Mouse (Mus musculus) c-Kit-positive CD71-negative TER-119-negative erythroid progenitor cells, embryonic 14.5 days (primary cell): ENCODE results near the gene Nrg4.
A peak's percentile ranks its signal among the peaks of the same experiment; 100 is the strongest.

Experiments
- DNase-seq: peaks from one replicate; pipeline ENCODE4 v3.0.0-alpha.2; 2013; ENCODE audit warnings: low read depth

Gene Nrg4

DNA sequence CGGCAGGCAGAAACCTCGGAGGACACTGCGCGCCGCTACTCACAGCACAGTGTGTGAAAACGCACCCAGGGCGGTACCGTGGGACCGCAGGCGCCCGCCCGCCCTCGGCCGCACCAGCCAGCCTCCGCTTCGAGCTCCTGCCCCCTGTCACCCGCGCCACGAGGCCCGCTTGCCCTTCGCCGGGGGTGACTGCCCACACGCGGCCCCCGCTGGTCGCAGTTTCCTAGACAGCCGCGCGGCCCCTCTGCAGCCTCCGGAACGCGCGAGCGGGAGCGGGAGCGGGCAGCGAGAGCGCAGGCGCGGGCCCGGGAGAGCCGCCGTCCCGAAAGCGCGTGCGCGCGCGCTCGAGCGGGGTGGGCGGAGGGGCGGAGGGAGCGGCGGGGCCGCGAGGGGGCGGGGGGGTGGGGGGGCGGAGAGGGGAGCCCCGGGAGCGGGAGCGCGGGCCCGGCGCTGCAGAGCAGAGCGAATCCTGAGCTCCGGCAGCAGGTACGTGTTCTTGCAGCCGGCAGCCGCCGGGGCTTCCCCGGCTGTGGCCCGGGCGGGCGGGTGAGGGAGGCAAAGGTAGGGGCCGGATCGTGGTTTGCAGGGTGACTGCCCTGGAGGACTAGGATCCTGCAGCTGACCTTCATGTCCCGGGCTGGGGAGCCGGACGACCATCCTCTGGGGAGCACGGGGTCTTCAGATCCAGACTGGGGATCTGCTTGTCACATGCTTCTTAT, at the start of gene Nrg4, which contains the start of gene Tmem266:
TSS of gene Nrg4 (minus strand) at position 330 of the 719 bp plus-strand sequence.
TSS of gene Tmem266 (plus strand) at position 399 of the 719 bp plus-strand sequence.
- DNase-seq, result peak; percentile 34

DNA sequence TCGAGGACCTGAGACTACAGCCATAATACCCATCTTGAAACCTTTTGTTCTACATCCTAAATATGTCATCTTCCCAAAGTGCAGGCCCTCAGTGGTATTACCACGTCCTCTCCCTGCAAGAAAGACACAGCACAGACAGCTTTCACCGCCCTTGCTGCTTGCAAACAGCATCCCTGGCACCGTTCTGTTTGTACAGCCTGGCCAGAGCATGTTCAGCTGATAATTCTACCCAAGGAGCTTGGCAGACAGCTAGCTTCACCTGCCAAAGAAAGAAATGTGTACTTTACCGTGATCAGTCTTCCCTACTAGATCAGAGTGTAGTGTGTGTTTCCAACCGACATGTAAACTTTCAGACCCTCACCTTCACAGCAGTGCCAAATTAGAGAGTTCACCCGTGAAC, 45.3 kb upstream of the Nrg4 start:
- no peak for DNase-seq

DNA sequence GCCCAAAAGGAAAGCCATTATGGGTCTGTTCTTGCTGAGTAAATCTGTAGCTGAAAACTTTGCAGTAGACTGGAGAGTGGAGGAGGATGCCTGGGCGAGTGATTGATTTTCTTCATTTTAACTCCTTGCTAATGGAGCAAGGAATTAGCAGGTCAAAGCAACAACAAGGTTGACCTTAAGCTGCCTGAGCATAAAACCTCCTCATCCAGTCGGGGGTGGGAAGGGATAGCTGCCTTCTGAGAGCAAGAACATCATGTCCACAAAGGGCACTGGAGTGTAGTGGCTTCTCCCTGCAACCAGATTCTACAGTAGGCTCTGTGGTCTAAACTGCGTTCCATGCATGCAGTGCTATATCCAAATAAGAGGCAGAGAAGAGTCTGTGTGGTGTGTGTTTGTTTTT, 41.4 kb upstream of the Nrg4 start:
- no peak for DNase-seq

DNA sequence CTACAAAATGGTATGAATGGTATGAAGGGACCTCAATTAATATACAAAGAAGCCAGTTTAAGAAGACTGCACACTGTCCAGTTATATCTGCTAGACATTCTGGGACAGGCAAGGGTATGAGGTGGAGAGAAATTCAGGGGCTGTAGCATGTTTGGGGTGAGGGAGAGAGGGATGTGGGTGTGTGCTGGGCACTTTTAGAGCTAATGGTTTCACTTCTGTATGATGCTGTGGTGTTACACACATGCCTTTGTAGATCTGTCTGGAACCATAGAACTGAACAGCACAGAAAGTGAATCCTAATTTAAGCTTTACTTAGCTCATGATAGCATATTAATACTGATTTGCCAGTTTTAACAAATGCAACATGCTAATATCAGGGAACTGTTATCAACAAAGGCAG, 37.1 kb upstream of the Nrg4 start:
- DNase-seq, result no peak

DNA sequence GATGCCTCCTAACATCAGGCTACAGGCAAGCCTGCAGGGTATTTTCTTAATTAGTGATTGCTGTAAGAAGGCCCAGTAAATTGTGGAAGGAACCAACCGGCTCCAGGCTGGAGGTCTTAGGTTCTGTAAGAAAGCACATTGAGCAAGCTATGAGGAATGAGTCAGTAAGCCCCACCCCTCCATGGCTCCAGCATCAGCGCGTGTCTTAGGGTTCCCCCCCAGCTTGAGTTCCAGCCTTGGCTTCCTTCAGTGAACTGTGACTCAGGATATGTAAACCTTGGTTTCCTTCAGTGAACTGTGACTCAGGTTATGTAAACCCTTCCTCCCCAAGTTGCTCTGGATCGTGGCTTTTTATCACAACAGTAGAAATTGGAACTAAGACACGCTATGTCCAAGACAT, 35.3 kb upstream of the Nrg4 start:
- DNase-seq, result no peak

DNA sequence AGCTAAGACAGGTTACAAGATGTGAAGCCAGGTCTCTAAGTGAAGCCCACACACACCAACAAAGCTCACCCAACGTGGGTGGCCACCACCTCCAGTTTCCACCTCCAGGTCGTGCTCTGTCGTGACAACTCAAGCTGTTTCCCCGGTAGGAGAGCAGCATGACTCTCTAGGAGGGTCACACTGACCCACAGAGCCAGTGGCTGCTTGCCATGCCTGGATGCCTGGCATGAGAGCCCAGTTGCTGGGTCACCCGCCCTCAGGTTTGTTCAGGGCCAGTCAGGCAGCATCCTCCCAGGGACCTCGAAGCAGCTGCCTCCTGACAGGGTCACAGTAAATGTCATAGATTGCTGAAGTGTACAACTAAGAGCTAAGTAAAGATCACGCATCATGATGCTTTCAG, 34.2 kb upstream of the Nrg4 start:
- DNase-seq, result no peak

DNA sequence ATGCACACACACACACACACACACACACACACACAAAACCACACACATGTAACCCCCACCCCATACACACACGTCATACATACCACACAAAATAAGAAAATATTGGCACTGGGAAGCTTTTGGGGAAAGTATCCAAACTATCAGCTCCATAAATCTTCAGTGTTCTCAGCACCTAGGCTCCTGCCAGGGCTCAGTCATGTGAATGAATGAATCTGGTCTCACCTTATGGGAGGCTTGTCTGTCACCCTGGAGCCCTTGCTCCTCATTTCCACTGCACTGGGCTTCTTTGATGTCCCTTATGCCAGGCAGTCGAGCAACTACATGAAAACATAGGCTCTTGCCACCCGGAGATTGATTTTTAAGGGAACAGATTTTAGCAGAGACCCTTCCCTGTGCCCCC, 33.7 kb upstream of the Nrg4 start:
- DNase-seq, result no peak

DNA sequence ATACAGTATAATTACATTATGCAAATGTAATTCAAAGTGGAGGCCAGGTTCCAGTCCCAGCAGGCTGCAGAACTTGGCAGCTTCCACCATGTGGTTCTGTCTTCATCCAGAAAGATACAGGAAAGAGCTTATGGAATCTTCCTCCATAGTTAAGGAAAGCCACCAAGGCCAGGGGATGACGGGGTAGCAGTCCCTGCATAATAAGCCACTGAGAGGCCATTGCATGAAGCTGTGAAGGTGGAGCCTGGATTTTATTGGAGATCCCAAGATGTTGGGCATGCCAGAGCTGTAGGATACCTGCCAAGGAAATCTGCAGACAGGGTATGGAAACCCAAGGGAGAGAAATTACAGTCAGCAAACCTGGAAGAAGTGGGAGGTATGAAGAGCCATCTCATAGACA, 30.5 kb upstream of the Nrg4 start:
- no peak for DNase-seq

DNA sequence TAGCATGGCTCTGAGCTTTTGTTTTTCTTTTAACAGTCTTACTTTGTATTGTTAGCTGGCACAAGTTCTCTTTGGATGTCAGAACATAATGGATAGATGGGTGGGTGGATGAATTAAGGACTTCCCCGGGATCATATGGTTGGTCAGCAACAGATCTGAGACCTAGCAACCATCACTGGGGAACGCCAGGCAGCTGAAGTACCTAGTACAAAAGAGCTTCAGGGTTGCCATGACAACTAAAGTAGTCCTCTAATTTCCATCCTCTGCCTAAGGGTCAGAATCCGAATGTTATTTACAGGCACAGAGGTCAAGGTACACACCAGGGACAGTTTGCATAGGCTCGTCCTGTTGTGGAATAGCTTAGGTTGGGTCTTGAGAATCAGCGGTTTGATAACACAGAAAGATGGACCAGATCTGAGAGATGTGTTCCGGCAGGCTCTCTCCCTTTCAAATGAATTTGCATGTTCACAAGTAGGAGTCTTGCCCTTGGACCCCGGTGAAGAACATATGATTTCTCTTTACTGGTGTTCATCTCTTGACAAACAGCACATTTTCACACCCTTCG, 28.7 kb upstream of the Nrg4 start:
- DNase-seq, result no peak

DNA sequence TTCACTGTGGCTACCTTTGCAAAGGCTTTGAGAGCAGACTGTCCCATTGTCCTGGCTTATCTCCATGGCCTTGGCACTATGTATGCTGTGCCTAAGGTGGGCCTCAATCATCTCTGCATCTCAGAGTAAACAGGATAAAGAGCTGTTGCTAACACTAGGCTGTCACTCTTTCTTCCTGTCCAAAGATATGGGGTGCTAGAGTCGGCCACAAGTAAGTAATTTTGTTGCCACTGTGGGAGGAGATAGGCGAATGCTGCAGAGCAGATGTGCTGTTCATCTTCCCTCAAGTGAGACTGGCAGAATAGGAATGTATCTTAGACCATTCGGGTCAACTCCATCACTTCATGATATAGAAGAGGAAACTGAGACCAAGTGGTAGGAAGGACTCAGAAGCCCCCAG, 28.0 kb upstream of the Nrg4 start:
- no peak for DNase-seq

DNA sequence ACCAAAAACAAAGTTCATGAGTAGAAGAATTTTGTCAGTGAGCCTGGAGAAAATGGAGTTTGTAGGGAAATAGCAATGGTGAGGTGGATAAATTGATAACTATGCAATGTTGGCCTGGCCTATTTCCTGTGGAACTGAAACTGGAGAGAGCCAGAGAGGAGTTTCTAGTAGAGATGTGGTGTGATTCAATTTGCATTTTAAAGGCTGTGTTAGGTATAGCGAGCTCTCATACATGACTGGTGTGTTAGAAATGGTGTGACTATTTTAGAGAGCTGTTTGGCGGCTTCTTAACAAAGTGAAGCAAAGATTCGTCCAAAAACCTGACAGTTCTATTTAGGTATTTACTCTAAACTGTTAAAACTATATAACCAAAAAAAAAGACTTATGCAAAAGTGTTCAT, 22.0 kb upstream of the Nrg4 start:
- DNase-seq, result no peak

DNA sequence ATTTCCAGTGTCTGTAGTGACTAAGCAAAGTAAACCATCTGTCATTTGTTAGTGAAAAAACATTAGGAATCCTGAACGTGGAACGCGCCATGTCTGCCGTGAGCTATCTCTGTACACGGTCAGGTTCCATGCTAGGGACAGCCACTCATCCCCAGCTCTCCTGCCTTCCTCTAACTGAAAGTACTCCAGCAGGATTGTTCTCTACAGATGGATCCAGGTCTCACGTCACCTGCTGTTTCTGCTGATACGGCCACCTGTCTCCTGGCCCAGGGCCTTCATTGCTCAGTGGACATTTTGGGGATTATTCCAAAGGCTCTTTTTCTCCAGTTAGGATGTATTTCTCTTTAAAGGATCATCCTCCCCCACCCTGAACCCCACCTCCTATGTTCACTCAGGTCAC, 18.7 kb upstream of the Nrg4 start:
- DNase-seq, result no peak

DNA sequence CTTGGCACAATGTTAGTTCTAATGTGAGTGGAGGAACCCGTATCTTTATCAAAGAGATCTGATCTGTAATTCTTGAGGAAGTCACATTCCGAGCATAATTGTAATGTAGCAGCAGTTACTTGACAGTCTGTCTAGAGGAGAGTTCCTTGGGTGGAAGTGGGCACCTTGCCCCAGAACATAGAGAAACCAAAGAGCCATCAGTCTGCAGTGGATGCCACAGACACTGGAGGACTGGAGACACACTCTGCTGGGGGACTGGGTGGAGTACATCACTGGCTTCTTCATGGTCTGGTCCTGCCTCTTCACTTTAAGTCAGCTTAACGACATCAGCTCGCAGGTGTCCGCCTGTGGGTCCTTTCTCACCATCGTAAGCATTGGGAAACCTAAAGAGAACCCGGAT, 17.5 kb upstream of the Nrg4 start:
- DNase-seq, result no peak

DNA sequence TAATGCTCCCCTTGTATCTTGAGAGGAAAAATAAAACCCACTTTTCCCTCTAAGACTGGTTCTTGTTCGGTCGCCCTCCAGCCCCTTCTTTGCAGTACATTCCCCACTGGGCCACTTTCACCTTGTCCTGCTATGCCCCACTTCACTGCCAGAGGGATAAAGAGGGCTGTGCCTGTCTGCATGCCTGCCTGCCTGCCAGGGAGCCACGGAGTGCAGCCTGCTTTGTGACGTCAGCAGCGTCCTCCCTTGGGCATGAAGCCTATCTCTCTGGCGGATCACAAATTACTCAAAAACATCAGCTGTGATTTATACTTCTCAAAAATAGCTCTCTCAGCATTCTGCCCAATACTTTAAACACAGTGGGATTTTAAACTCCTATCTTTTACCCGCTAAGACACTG, 6.3 kb upstream of the Nrg4 start:
- DNase-seq, result no peak

DNA sequence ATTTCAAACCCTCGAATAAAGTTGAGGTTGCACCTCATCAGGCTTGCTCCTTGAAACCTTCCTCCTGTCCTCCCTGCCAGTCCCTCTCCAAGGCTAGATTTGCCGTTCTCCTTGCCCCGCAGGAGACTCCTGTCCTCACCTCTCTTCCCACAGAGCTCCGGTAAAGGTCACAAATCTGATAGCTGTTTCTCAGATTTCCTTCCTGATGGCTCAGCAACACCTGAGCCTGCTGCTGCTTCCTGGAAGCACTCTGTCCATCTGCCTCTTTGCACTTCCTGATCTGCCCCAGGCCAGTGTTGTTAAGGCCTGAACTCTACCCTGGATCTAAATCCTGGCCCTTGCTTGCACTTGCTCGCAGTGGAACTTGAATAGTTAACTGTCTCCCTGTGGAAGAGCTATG, 5.8 kb upstream of the Nrg4 start:
- DNase-seq, result no peak

DNA sequence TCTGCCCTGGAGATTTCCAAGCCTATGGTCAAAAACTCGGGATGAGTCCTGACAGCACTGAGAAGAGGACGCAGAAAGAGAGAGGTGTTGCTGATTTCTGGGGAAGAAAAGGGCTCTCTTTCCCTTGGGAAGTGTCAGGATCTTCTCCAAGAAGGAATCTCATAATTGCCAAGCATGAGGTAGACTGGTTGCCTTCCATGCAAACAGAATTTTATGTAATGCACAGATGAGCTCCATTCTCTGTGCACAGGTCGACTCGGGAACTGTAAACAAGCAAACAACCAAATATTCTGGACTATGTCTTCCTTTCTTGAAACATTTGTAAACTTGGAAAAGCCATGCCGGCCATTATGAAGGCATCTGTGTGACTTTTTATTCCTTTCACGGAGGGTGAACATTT, 2.8 kb upstream of the Nrg4 start:
- DNase-seq, result no peak

DNA sequence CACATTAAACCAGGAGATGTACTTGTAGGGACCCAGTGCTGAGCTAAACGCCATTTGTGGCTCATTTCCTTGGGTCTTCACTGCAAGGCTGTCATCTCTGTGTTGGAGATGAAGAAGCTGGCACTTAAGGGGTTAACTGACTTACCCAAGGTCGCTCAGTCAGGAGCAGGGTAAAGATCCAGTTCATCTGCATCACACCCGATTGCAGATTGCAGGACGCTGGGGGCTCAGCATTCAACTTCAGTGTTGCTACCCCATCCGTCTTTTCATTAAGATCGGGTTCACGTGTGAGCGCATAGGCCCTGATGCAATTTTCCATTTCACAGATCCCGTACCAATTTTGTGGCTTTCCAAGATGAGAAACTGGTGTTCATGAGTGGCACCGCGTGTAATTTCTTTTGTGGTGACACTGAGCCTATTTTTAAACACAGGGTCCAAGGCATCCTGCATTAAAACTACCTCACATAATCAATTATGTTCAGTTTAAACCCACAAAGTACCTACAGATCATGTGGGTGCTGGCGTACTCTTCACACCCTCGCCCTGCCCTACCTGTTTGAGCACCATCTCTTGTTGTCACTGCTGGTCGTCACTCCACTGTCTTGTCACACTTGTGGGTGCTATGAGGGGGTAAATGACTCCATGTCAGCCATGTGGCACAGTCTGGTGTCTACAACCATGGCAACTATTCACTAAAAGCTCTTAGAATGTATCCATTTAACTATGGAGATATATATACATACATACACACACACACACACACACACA, 1.7 kb upstream of the Nrg4 start:
- no peak for DNase-seq

DNA sequence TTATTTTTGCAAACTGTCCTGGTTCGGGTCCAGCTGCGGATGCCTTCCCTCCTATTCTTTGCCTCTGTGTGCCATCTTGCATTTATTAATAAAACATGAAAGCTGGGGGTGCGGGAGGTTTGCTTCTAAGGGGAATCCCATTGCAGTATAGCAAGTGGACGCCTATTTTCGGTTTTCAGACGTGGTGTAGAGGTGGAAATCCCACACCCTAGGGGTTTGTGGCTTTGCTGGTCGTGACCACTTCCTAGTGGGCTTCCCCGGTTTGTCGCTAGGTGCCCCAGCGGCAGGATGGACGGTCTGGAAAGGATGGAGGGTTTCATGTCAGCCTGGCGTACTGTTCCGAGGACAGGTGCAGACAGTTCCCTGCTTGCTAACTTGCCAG, 581 bp upstream of the Nrg4 start:
- DNase-seq, result no peak

DNA sequence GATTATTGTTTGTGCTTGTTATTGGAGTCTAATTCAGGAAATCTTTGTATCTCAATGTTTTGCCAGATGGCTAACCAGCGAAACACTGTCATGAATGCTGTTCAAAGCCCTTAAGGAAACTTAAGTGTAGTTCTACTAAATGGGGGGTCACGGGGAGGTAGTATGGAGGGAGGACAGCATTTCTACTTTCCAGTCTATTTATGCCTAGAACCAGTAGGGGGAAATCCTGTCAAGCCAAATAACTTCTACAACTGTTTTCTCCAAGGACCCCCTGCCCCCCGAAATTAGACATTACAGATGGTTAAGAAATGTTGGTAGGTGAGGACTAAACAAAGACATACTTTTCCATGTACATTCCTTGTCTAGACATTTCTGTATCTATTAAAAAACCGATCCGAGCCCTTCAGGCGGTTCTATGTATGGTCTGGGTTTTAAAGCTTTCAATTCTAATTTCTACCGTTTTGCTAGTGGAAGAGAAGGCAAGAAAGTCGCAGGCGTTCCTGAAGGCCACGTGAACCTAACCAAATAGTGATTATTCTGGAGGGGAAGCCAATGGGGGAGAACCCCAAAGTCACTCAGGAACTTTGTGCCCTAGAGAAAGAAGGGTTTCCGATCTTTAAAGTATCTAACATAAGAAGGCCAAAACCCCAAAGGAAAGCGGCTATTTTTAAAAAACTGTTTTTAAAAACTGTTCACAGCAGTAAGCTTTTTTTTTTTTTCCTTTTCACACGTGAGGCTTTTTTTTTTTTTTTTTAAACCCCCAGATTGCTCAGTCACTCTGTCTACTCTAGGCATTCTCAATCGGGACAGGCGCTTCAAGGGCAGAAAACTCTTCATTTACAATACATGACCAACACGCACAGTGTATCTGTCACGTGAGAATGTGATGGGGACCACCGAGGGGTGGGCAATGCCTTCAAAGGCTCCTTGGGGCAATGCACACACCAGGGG, 805 bp downstream of the Nrg4 start:
- DNase-seq, result no peak

DNA sequence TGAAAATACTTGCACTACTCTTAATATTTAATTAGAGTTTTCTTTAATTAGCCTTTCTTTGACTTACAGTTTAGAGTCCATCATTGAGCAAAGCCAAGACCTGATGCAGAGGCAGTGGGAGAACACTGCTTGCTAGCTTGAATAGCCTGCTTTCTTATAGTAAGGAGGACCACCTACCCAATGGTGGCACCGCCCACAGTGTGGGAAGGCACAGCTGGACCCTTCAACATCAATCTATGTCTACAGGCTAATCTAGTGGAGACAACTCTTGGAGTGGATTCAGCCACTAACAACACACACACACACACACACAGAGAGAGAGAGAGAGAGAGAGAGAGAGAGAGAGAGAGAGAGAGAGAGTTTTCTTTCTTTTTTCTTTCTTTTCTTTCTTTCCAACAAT, 1.6 kb downstream of the Nrg4 start:
- no peak for DNase-seq

DNA sequence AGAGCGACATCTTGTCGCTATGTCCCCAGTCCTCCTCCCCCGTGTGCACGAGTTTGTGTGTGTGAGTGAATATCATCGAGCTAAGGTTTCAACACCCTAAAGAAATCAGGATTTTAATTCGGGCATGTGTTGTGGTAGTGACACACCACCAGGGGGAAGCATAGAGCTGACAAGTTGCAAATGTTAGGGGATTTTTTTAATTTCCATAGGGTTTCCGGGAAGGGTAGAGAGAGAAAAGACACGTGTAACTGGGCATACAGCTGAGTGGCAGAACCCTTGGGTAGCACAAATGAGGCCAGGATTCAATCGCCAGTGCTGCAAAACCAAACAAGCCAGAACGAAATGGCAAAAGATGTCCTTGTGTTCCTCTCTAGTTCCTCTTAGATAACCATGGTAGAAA, 2.1 kb downstream of the Nrg4 start:
- DNase-seq, result no peak

DNA sequence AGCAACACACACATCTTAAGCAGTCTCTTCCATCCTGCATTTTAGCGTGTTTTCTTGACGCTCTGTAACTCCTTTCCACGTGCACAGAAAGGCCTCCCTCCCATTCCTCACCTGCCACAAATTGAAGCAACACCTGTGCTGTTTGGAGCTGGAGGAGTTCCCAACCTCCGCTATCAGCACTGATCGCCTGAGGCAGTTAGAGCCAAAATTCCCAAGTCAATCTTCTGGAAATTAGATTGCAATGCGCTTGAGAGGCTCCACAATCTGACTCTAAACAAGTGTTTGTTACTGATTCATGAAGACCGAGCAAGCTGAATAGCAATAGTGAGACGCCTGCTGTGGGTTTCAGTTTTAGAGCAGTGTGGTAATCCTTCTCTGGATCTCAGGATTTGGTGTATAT, 2.6 kb downstream of the Nrg4 start:
- DNase-seq, result no peak
